8 mouse cellular contexts compared by ENCODE assay signal in the genomic region with DNA sequence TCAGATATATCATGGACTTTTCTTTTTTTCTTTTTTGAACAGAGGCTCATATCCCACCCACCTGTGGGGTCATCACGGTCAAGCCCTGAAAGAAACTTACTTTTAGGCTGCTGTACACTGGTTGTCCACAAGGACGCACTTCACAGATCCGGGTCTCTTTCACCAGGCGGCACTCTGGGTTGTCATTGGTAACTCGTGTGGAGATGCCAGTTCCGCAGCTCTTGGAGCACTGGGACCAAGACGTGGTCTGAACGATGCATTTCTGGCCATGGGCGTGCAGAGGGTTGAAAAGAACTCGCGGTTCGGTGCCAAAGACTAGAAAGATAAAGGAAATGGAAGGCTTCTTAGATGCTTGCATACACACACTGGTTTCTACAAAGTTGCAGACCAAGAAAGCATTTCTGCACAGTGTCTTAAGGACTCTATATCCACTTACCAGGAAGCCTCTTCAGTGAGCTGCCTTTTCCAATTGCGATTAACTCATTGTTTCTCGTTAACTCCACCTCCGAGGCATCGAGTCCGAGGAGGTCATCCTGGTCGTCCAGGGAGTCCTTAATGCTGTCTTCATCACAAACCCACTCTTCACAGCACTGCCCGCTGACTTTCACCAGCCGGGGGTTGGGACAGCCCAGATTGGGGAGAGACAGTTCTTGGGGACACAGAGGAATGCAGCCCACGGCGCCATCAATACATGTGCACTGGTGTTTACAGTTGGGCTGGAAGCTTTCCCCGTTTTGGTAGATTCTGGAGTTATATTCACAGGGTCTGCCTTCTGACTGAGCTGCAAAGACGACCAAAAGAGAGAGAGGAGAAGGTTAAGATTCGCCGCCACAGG. TPM values are rescaled to one million over a fixed set of nuclear protein-coding genes. Genes with fewer than 3 reads are reported as not detected.
DNase-seq lines count a peak whose midpoint lies in the region; ATAC-seq and TF ChIP-seq lines count a peak whose summit lies in the region.

No protein-coding gene starts in this region.

- H3K4me3 ChIP-seq in forebrain, embryonic 13.5 days, result peak overlapping the region; percentile 64
- peak overlapping the region; percentile 69 for H3K4me3 ChIP-seq in intestine, postnatal 0 days (ENCODE audit: low read depth, low read length)

- H3K27ac ChIP-seq in forebrain, embryonic 13.5 days, result peak overlapping the region; percentile 64
- H3K27ac ChIP-seq in intestine, postnatal 0 days (ENCODE audit: low read depth, low read length), result no peak overlapping the region

- peak overlapping the region; percentile 85 for H3K4me2 ChIP-seq in forebrain, embryonic 13.5 days
- peak overlapping the region; percentile 90 for H3K4me2 ChIP-seq in intestine, postnatal 0 days (replicated peaks; ENCODE audit: low read depth)

- WGBS in forebrain, embryonic 13.5 days, result 13% methylated on average over 26 of the region's 26 CpGs
- 39% methylated on average over 26 of the region's 26 CpGs for WGBS in intestine, postnatal 0 days

- TF ChIP-seq CTCF in intestine, postnatal 0 days (IDR thresholded peaks at IDR 0.05; ENCODE audit: low read depth), result peak; percentile 69

- peak; percentile 27 for DNase-seq in right cerebral cortex, postnatal 4 days
- no peak for DNase-seq in right cerebral cortex, postnatal 14 days
- DNase-seq in thymus, postnatal 36 days, result no peak
- no peak for DNase-seq in spleen, postnatal 14 days (ENCODE audit: low spot score in 2 of 2)

- H3K36me3 ChIP-seq in forebrain, embryonic 13.5 days (ENCODE audit: poor library complexity, severe bottlenecking), result peaks cover 6% of the 10 kb centered on the region; the same call in 1 of the 2 replicates
- peaks cover 8% of the 10 kb centered on the region; the same call in 1 of the 2 replicates for H3K36me3 ChIP-seq in intestine, postnatal 0 days (ENCODE audit: control insufficient read depth, insufficient read depth)

- no peaks in the 10 kb centered on the region for H3K9me3 ChIP-seq in forebrain, embryonic 13.5 days (replicated peaks)
- H3K9me3 ChIP-seq in intestine, postnatal 0 days (ENCODE audit: control insufficient read depth), result no peaks in the 10 kb centered on the region

- peaks cover 77% of the 10 kb centered on the region for H3K4me1 ChIP-seq in forebrain, embryonic 13.5 days
- no peaks in the 10 kb centered on the region; the same call in 1 of the 2 replicates for H3K4me1 ChIP-seq in intestine, postnatal 0 days (replicated peaks; ENCODE audit: control insufficient read depth, insufficient read depth, low read length)

- ATAC-seq in forebrain, embryonic 13.5 days, result no peak
- ATAC-seq in intestine, postnatal 0 days, result no peak
- ATAC-seq in megakaryocyte progenitor cell, adult 5-6 weeks (replicated peaks; ENCODE audit: poor library complexity), result peak; percentile 43
- no peak for ATAC-seq in erythroblast, adult 5-6 weeks (replicated peaks; ENCODE audit: low FRiP score, poor library complexity, severe bottlenecking)

- H3K27me3 ChIP-seq in forebrain, embryonic 13.5 days, result peaks cover 13% of the 10 kb centered on the region; the same call in 1 of the 2 replicates
- no peaks in the 10 kb centered on the region for H3K27me3 ChIP-seq in intestine, postnatal 0 days (replicated peaks; ENCODE audit: control insufficient read depth, insufficient read depth, low read length)

- H3K9ac ChIP-seq in forebrain, embryonic 13.5 days, result peak overlapping the region; percentile 80
- H3K9ac ChIP-seq in intestine, postnatal 0 days (ENCODE audit: low read depth, low read length), result peak overlapping the region; percentile 86

RNA-seq across cellular contexts. Expression of a gene that starts 1.5 kb away (rescaled TPM):
- 32.9 and 35.6 TPM in 2 replicates for polyA plus RNA-seq in forebrain, embryonic 13.5 days (2015; fragmentation: Nextera tagmentation; extraction: Ambion mirVana)
- 33.1 and 37.0 TPM in 2 replicates for polyA plus RNA-seq in intestine, postnatal 0 days (2015; fragmentation: Nextera tagmentation; extraction: Ambion mirVana)
- not detected in 2 replicates for total RNA-seq in megakaryocyte progenitor cell, adult 5-6 weeks (2015)
- total RNA-seq in megakaryocyte progenitor cell, adult 5-6 weeks (2017), result not detected in 2 replicates
- not detected in 2 replicates for total RNA-seq in erythroblast, adult 5-6 weeks (2015; ENCODE audit: low replicate concordance)
- total RNA-seq in erythroblast, adult 5-6 weeks (2017; ENCODE audit: low replicate concordance), result not detected in 2 replicates
